Mouse (Mus musculus): ENCODE measurements around the gene Slc48a1. TPM values are rescaled to one million over a fixed set of nuclear protein-coding genes. Genes with fewer than 3 reads are reported as not detected.

Slc48a1 gene
- polyA plus RNA-seq, 1 experiment = 52.7 TPM

- peak overlapping the region; percentile 90 for H3K4me2 ChIP-seq (ENCODE audit: low read depth)
- peak overlapping the region; percentile 13 for H3K4me3 ChIP-seq
- peaks cover 61% of the 10 kb centered on the region for H3K79me2 ChIP-seq (ENCODE audit: control insufficient read depth, insufficient read depth)
- H3K27me3 ChIP-seq (ENCODE audit: control insufficient read depth, insufficient read depth, insufficient read length) = no peaks in the 10 kb centered on the region
- no peak overlapping the region for H3ac ChIP-seq (ENCODE audit: control insufficient read depth, insufficient read length)
- TF ChIP-seq TCF12 (IDR thresholded peaks at IDR 0.05; ENCODE audit: insufficient read depth, poor library complexity, severe bottlenecking) (no peak), TCF3 (IDR thresholded peaks at IDR 0.05; ENCODE audit: insufficient read length, low read depth) (no peak), SRF (IDR thresholded peaks at IDR 0.05; ENCODE audit: control insufficient read depth, insufficient read length, low read depth) (no peak), MYOG (IDR thresholded peaks at IDR 0.05; ENCODE audit: control insufficient read depth in 1 of 3, insufficient read depth in 1 of 3, insufficient read length in 2 of 3, low read depth in 2 of 3) (no peak), E2F4 (IDR thresholded peaks at IDR 0.05; ENCODE audit: insufficient read depth) (no peak)
- H3K36me3 ChIP-seq (ENCODE audit: control insufficient read depth, insufficient read depth) = no peaks in the 10 kb centered on the region
Observed at GRCm38 (mm10) chr15:97825941-97826587, 47.7 kb downstream of the Slc48a1 start.

- H3K4me2 ChIP-seq (ENCODE audit: low read depth) = no peak overlapping the region
- H3K4me3 ChIP-seq = no peak overlapping the region
- H3ac ChIP-seq (ENCODE audit: control insufficient read depth, insufficient read length) = no peak overlapping the region
- no peaks in the 10 kb centered on the region for H3K36me3 ChIP-seq (ENCODE audit: control insufficient read depth, insufficient read depth)
- no peaks in the 10 kb centered on the region for H3K27me3 ChIP-seq (ENCODE audit: control insufficient read depth, insufficient read depth, insufficient read length)
- peaks cover 57% of the 10 kb centered on the region for H3K79me2 ChIP-seq (ENCODE audit: control insufficient read depth, insufficient read depth)
- TF ChIP-seq MAX (IDR thresholded peaks at IDR 0.05; ENCODE audit: low read depth) (no peak), POLR2AphosphoS2 (IDR thresholded peaks at IDR 0.05; ENCODE audit: insufficient read length, low read depth) (no peak), MYOG (IDR thresholded peaks at IDR 0.05; ENCODE audit: control insufficient read depth in 1 of 3, insufficient read depth in 1 of 3, insufficient read length in 2 of 3, low read depth in 2 of 3) (no peak), REST (IDR thresholded peaks at IDR 0.05; ENCODE audit: insufficient read depth, insufficient read length) (no peak), MYOD1 (IDR thresholded peaks at IDR 0.05; ENCODE audit: control insufficient read depth in 1 of 3, insufficient read length in 2 of 3, low read depth in 2 of 3) (no peak), POLR2A (IDR thresholded peaks at IDR 0.05; ENCODE audit: insufficient read length, low read depth) (no peak), TCF12 (IDR thresholded peaks at IDR 0.05; ENCODE audit: insufficient read depth, poor library complexity, severe bottlenecking) (no peak), TCF3 (IDR thresholded peaks at IDR 0.05; ENCODE audit: insufficient read length, low read depth) (no peak), CEBPB (IDR thresholded peaks at IDR 0.05; ENCODE audit: insufficient read depth, poor library complexity, severe bottlenecking) (no peak), USF1 (IDR thresholded peaks at IDR 0.05; ENCODE audit: low read depth) (no peak), E2F4 (IDR thresholded peaks at IDR 0.05; ENCODE audit: insufficient read depth) (no peak), SRF (IDR thresholded peaks at IDR 0.05; ENCODE audit: control insufficient read depth, insufficient read length, low read depth) (no peak)
Observed at GRCm38 (mm10) chr15:97826588-97827261, 48.4 kb downstream of the Slc48a1 start.

GRCm38 (mm10) chr15:97827401-97827800 is 49.1 kb downstream of the Slc48a1 start:
- Histone ChIP-seq H3K4me2 (ENCODE audit: low read depth) (no peak overlapping the region), H3K4me3 (no peak overlapping the region)

GRCm38 (mm10) chr15:97828221-97828842 is 50.0 kb downstream of the Slc48a1 start:
- Histone ChIP-seq H3ac (ENCODE audit: control insufficient read depth, insufficient read length) (no peak overlapping the region), H3K36me3 (ENCODE audit: control insufficient read depth, insufficient read depth) (no peaks in the 10 kb centered on the region), H3K4me3 (no peak overlapping the region), H3K27me3 (ENCODE audit: control insufficient read depth, insufficient read depth, insufficient read length) (no peaks in the 10 kb centered on the region), H3K4me2 (ENCODE audit: low read depth) (no peak overlapping the region), H3K79me2 (ENCODE audit: control insufficient read depth, insufficient read depth) (peaks cover 48% of the 10 kb centered on the region)
- TF ChIP-seq TCF3 (IDR thresholded peaks at IDR 0.05; ENCODE audit: insufficient read length, low read depth) = no peak

More at GRCm38 (mm10) chr15:97827401-97827800, 49.1 kb downstream of the Slc48a1 start:
- H3ac ChIP-seq (ENCODE audit: control insufficient read depth, insufficient read length) = no peak overlapping the region
- H3K36me3 ChIP-seq (ENCODE audit: control insufficient read depth, insufficient read depth) = no peaks in the 10 kb centered on the region
- no peaks in the 10 kb centered on the region for H3K27me3 ChIP-seq (ENCODE audit: control insufficient read depth, insufficient read depth, insufficient read length)
- H3K79me2 ChIP-seq (ENCODE audit: control insufficient read depth, insufficient read depth) = peaks cover 58% of the 10 kb centered on the region
- TF ChIP-seq MYOG (IDR thresholded peaks at IDR 0.05; ENCODE audit: control insufficient read depth in 1 of 3, insufficient read depth in 1 of 3, insufficient read length in 2 of 3, low read depth in 2 of 3) (no peak), TCF12 (IDR thresholded peaks at IDR 0.05; ENCODE audit: insufficient read depth, poor library complexity, severe bottlenecking) (no peak), CEBPB (IDR thresholded peaks at IDR 0.05; ENCODE audit: insufficient read depth, poor library complexity, severe bottlenecking) (no peak), MAX (IDR thresholded peaks at IDR 0.05; ENCODE audit: low read depth) (no peak), REST (IDR thresholded peaks at IDR 0.05; ENCODE audit: insufficient read depth, insufficient read length) (no peak), TCF3 (IDR thresholded peaks at IDR 0.05; ENCODE audit: insufficient read length, low read depth) (no peak), SRF (IDR thresholded peaks at IDR 0.05; ENCODE audit: control insufficient read depth, insufficient read length, low read depth) (no peak), POLR2AphosphoS2 (IDR thresholded peaks at IDR 0.05; ENCODE audit: insufficient read length, low read depth) (no peak), POLR2A (IDR thresholded peaks at IDR 0.05; ENCODE audit: insufficient read length, low read depth) (no peak), MYOD1 (IDR thresholded peaks at IDR 0.05; ENCODE audit: control insufficient read depth in 1 of 3, insufficient read length in 2 of 3, low read depth in 2 of 3) (no peak)

- H3K4me3 ChIP-seq = no peak overlapping the region
- H3ac ChIP-seq (ENCODE audit: control insufficient read depth, insufficient read length) = no peak overlapping the region
- no peaks in the 10 kb centered on the region for H3K27me3 ChIP-seq (ENCODE audit: control insufficient read depth, insufficient read depth, insufficient read length)
- peaks cover 42% of the 10 kb centered on the region for H3K79me2 ChIP-seq (ENCODE audit: control insufficient read depth, insufficient read depth)
- no peak for TF ChIP-seq POLR2A (IDR thresholded peaks at IDR 0.05; ENCODE audit: insufficient read length, low read depth)
- no peak overlapping the region for H3K4me2 ChIP-seq (ENCODE audit: low read depth)
- no peaks in the 10 kb centered on the region for H3K36me3 ChIP-seq (ENCODE audit: control insufficient read depth, insufficient read depth)
Observed at GRCm38 (mm10) chr15:97828901-97829338, 50.6 kb downstream of the Slc48a1 start.

Data from myocyte (in vitro differentiated cells).